Mouse (Mus musculus) heart, adult 11 months (tissue): ENCODE data around the gene Krtap8-1.

Experiments
- DNase-seq: peaks from one replicate; pipeline ENCODE4 v3.0.0; 2022

The Krtap8-1 gene

GRCm38 (mm10) chr16:89487852-89488251, at the start of gene Krtap8-1:
Krtap8-1 (minus strand) TSS chr16:89487952.
- no peak for DNase-seq

GRCm38 (mm10) chr16:89537349-89537748, 49.6 kb upstream of the Krtap8-1 start:
- no peak for DNase-seq

GRCm38 (mm10) chr16:89530547-89530946, 42.8 kb upstream of the Krtap8-1 start:
- DNase-seq = no peak

- no peak for DNase-seq
Measured at GRCm38 (mm10) chr16:89529846-89530245, 42.1 kb upstream of the Krtap8-1 start.

- DNase-seq = no peak
Measured at GRCm38 (mm10) chr16:89528380-89528779, 40.6 kb upstream of the Krtap8-1 start.

- DNase-seq = no peak
Measured at GRCm38 (mm10) chr16:89520996-89521395, 33.2 kb upstream of the Krtap8-1 start.

- DNase-seq = no peak
Measured at GRCm38 (mm10) chr16:89520555-89520954, 32.8 kb upstream of the Krtap8-1 start.

GRCm38 (mm10) chr16:89520091-89520490, 32.3 kb upstream of the Krtap8-1 start:
- no peak for DNase-seq

- no peak for DNase-seq
Measured at GRCm38 (mm10) chr16:89517635-89518034, 29.9 kb upstream of the Krtap8-1 start.

- DNase-seq = no peak
Measured at GRCm38 (mm10) chr16:89513431-89513830, 25.7 kb upstream of the Krtap8-1 start.

GRCm38 (mm10) chr16:89508223-89508622, 20.5 kb upstream of the Krtap8-1 start, which contains the start of gene Krtap7-1:
Krtap7-1 (minus strand) TSS chr16:89508323.
- no peak for DNase-seq

- no peak for DNase-seq
Measured at GRCm38 (mm10) chr16:89503571-89503970, 15.8 kb upstream of the Krtap8-1 start.

GRCm38 (mm10) chr16:89501870-89502269, 14.1 kb upstream of the Krtap8-1 start:
- DNase-seq = no peak

GRCm38 (mm10) chr16:89497002-89497401, 9.2 kb upstream of the Krtap8-1 start:
- DNase-seq = no peak

GRCm38 (mm10) chr16:89495394-89496153, 7.8 kb upstream of the Krtap8-1 start:
- no peak for DNase-seq

GRCm38 (mm10) chr16:89477679-89478314, 10.0 kb downstream of the Krtap8-1 start:
- no peak for DNase-seq

- DNase-seq = no peak
Measured at GRCm38 (mm10) chr16:89461189-89461588, 26.6 kb downstream of the Krtap8-1 start.
